Mouse (Mus musculus) olfactory bulb, adult 2 months (tissue): ENCODE results near the gene Slc39a13. TPM values are rescaled to one million over a fixed set of nuclear protein-coding genes. Genes with fewer than 3 reads are reported as not detected.
"Not testable (repeated sequence)": the region's sequence is repeated elsewhere in the genome, so short reads cannot be mapped to it uniquely, and the experiment has no call there.

Experiments used
- H3K27ac ChIP-seq: fragments of 200-500 bp; 2 replicates; pipeline ENCODE4 v1.5.1; 2012; ENCODE audit warnings: low read depth, low read length; ENCODE audit not compliant: insufficient read depth
- H3K4me1 ChIP-seq: fragments of 200-500 bp; 2 replicates; pipeline ENCODE4 v1.6.1; 2012; ENCODE audit warnings: low read length; ENCODE audit not compliant: control insufficient read depth, insufficient read depth
- H3K4me3 ChIP-seq: fragments of 200-500 bp; 2 replicates; pipeline ENCODE4 v1.5.1; 2012; ENCODE audit warnings: mild to moderate bottlenecking, low read depth, low read length, moderate library complexity; ENCODE audit not compliant: insufficient read depth
- CTCF ChIP-seq: fragments of 200-500 bp; IDR thresholded peaks from 2 replicates; pipeline ENCODE4 v1.5.1; 2012; ENCODE audit warnings: low read depth, mild to moderate bottlenecking, low read length, moderate library complexity; ENCODE audit not compliant: insufficient read depth
- POLR2A ChIP-seq: fragments of 200-500 bp; IDR thresholded peaks from 2 replicates; pipeline ENCODE4 v1.6.1; 2012; ENCODE audit warnings: mild to moderate bottlenecking, low read depth, low read length, moderate library complexity; ENCODE audit not compliant: insufficient read depth
- WGBS: fragments of 180-500 bp; shearing (Covaris S2); methylation state at CpG from one replicate; pipeline ENCODE4 v1.1.7; 2018; 5-methylcytosine and 5-hydroxymethylcytosine counted together
- polyA plus RNA-seq: library from polyadenylated mRNA; stranded (reverse); fragments of >200 nt; gene quantifications from 2 replicates; pipeline ENCODE4 v1.2.4, GENCODE M21; 2012; ENCODE audit warnings: low replicate concordance; ENCODE audit not compliant: missing spikeins, insufficient read depth, insufficient read length

The Slc39a13 gene
- polyA plus RNA-seq, 1 experiment, result not detected

GRCm38 (mm10) chr2:91061849-91062481 is 8.3 kb downstream of the Slc39a13 start:
- 78% methylated on average over 6 of the region's 6 CpGs for WGBS
- TF ChIP-seq POLR2A, result no peak
- no peak for TF ChIP-seq CTCF
- H3K4me3 ChIP-seq, result no peak overlapping the region
- no peak overlapping the region for H3K27ac ChIP-seq
- peaks cover 9% of the 10 kb centered on the region for H3K4me1 ChIP-seq

GRCm38 (mm10) chr2:91060544-91061355 is 9.5 kb downstream of the Slc39a13 start:
- H3K27ac ChIP-seq, result no peak overlapping the region
- no peak overlapping the region for H3K4me3 ChIP-seq
- 74% methylated on average over 10 of the region's 10 CpGs for WGBS
- TF ChIP-seq POLR2A (no peak), CTCF (peak; percentile 37; the same call in 1 of the 2 replicates)
- peaks cover 7% of the 10 kb centered on the region for H3K4me1 ChIP-seq

DNA sequence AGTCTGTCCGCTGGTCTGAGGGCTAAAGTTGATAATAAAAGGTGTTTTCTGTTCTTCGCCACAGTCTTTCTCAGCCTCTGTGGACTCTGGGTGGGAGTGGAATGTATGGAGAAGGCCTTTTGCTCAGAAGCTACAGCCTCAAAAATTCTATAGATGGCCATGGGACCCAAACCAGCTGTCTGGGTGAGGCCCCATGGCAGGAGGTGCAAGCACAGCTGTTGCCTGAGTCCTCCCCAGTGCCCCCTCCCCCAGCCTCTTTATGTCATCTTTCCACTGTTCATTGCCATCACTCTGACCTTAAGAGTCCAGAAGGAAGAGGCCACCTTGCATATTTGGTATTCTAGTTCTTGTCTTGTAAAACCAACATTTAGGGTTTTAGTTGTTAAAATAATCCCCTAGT is 10.8 kb downstream of the Slc39a13 start:
- Histone ChIP-seq H3K27ac (no peak overlapping the region), H3K4me3 (no peak overlapping the region), H3K4me1 (peaks cover 14% of the 10 kb centered on the region)
- TF ChIP-seq CTCF (no peak), POLR2A (0 out of 2 replicates have a peak, but pooled peaks have one; percentile 12)
- WGBS, result 96% methylated on average over 2 of the region's 2 CpGs

DNA sequence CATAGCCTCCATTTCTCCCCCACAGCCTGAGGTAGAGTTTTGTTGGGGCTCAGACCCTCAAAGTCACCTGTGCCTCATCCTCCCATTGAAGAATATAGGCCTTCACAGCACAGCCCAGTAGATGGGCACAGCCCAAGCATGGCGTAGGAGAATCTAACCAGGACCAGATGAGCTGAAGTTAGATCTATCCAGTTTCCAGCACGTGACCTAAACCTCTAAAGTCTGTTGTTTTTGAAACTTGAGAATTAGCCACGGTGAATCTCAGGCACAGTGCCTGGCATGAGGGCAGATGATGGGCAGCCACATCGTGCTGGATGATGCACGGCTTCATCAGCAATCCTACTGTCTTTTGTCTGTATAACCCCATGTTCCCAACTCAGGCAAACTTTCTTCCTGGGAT is 11.8 kb downstream of the Slc39a13 start:
- Histone ChIP-seq H3K4me1 (peaks cover 14% of the 10 kb centered on the region), H3K27ac (no peak overlapping the region), H3K4me3 (no peak overlapping the region)
- TF ChIP-seq POLR2A (no peak), CTCF (no peak)
- whole genome bisulfite sequencing, result 87% methylated on average over 5 of the region's 5 CpGs

GRCm38 (mm10) chr2:91053934-91054382 is 16.3 kb downstream of the Slc39a13 start, which contains the start of gene Psmc3:
Psmc3 (plus strand) TSS chr2:91054009.
- Histone ChIP-seq H3K4me3 (peak within 1 kb of the TSS; percentile 93), H3K27ac (peak within 1 kb of the TSS; percentile 98), H3K4me1 (peaks cover 9% of the 10 kb centered on the region)
- under 1% methylated on average over 40 of the region's 40 CpGs for WGBS
- TF ChIP-seq CTCF (no peak), POLR2A (peak; percentile 82)

DNA sequence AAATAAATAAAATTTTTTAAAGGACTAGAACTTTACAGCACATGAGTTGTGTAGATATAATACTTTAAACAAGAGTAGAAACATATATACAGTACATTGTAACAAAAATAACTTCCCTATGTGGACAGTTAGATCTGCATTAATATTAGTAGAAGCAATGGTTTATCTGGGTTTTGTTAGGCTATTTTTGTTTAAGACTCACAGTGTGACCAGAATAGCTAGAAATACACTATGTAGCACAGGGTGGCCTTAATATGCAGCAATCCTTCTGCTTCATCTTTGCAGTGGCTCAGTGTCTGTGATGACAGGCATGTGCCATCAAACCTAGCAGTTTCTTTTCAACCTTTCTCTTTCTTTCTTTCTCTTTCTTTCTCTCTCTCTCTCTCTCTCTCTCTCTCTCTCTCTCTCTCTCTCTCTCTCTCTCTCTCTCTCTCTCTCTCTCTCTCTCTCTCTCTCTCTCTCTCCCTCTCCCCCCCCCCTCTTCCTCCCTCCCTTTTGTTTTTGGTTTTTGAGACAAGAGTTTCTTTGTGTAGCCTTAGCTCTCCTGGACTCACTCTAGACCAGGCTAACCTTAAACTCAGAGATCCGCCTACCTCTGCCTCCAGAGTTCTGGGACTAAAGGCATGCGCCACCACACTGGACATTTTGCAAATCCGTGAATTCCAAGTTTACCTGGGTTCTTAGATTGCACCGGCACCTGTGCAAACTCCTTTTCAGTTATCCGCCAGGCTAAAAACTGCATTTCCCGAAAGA is 16.9 kb downstream of the Slc39a13 start:
- no peak overlapping the region for H3K27ac ChIP-seq

GRCm38 (mm10) chr2:91052752-91053151 is 17.5 kb downstream of the Slc39a13 start:
- 41% methylated on average over 2 of the region's 2 CpGs for WGBS
- TF ChIP-seq CTCF (no peak), POLR2A (no peak)
- H3K27ac ChIP-seq, result no peak overlapping the region
- peaks cover 9% of the 10 kb centered on the region for H3K4me1 ChIP-seq
- H3K4me3 ChIP-seq, result no peak overlapping the region

More for the DNA sequence above, 16.9 kb downstream of the Slc39a13 start:
- Histone ChIP-seq H3K4me3 (peak overlapping the region; percentile 93), H3K4me1 (peaks cover 9% of the 10 kb centered on the region)
- no peak for TF ChIP-seq POLR2A
- no peak for TF ChIP-seq CTCF
- under 1% methylated on average over 6 of the region's 6 CpGs for WGBS

GRCm38 (mm10) chr2:91051917-91052316 is 18.3 kb downstream of the Slc39a13 start:
- no peak overlapping the region for H3K27ac ChIP-seq

DNA sequence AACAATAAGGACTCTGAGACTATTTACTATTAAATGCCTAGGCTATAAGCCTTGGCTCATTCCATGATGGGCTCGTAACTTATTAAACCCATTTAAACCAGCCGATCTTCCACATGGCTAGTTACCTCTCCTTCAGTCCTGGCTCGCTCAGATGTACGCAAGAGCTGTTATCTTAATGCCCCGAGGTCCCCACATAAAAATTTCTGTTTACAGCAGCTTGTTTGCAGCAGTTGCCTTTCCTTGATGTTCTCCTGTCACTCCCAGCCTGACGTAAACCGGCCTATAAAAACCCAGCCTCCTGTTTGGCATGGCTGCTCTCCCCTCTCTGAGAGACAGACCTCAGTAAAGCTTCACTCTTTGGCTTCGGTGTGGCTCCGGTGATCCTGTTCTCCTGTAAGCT is 22.9 kb downstream of the Slc39a13 start:
- H3K27ac ChIP-seq, result no peak overlapping the region
- no peak overlapping the region for H3K4me3 ChIP-seq
- no peaks in the 10 kb centered on the region for H3K4me1 ChIP-seq
- TF ChIP-seq CTCF (no peak), POLR2A (no peak)
- 76% methylated on average over 9 of the region's 9 CpGs for WGBS

More at GRCm38 (mm10) chr2:91051917-91052316, 18.3 kb downstream of the Slc39a13 start:
- whole genome bisulfite sequencing, result 79% methylated on average over 3 of the region's 3 CpGs
- no peak overlapping the region for H3K4me3 ChIP-seq
- peaks cover 9% of the 10 kb centered on the region for H3K4me1 ChIP-seq
- no peak for TF ChIP-seq POLR2A
- TF ChIP-seq CTCF, result no peak

DNA sequence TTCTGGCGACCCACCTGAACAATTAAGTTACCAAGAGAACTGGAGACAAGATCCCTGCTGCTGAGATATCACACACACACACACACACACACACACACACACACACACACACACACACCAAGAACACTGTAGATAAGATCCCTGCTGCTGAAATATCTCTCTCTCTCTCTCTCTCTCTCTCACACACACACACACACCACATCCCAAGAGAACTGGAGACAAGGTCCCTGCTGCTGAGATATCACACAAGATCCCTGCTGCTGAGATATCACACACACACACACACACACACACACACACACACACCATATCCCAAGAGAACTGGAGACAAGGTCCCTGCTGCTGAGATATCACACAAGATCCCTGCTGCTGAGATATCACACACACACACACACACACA is 24.4 kb downstream of the Slc39a13 start:
- H3K4me3 ChIP-seq, H3K27ac ChIP-seq, H3K4me1 ChIP-seq: not testable (repeated sequence)
- 94% methylated on average over 1 of the region's 1 CpGs for WGBS
